9 mouse cellular contexts compared by ENCODE assay signal in genomic region chr1:63658016-63658415, GRCm38 (mm10). TPM values are rescaled to one million over a fixed set of nuclear protein-coding genes. Genes with fewer than 3 reads are reported as not detected.
DNase-seq lines count a peak whose midpoint lies in the region; ATAC-seq and TF ChIP-seq lines count a peak whose summit lies in the region.
"Had no signal": no experiment of that assay in that cellular context is flagged by ENCODE, and none has a peak within 500 bp of the region (broad histone marks: within the 10 kb centered on the region; RNA-seq: fewer than 3 reads in every experiment).

No protein-coding gene starts in this region.

- no peak for ATAC-seq in heart, embryonic 12.5 days (ENCODE audit: insufficient number of reproducible peaks, low FRiP score)
- peak; percentile 81 for ATAC-seq in megakaryocyte-erythroid progenitor cell, adult 5-6 weeks (replicated peaks; ENCODE audit: low FRiP score, low TSS enrichment, poor library complexity, severe bottlenecking)

- no peak for TF ChIP-seq POLR2A in spleen, adult 2 months (IDR thresholded peaks at IDR 0.05; ENCODE audit: low read depth, low read length)

- H3K9ac ChIP-seq in heart, embryonic 12.5 days: no peak overlapping the region

- no peaks in the 10 kb centered on the region for H3K4me1 ChIP-seq in heart, embryonic 12.5 days (replicated peaks)
- no peaks in the 10 kb centered on the region for H3K4me1 ChIP-seq in spleen, adult 2 months (ENCODE audit: control insufficient read depth, insufficient read depth, insufficient read length)
- H3K4me1 ChIP-seq: megakaryocyte, embryonic 14.5 days had no signal

- H3K4me2 ChIP-seq in heart, embryonic 12.5 days: no peak overlapping the region

- TF ChIP-seq CTCF in spleen, adult 2 months (IDR thresholded peaks at IDR 0.05; ENCODE audit: extremely low read depth, insufficient read depth, insufficient read length, insufficient replicate concordance): peak; percentile 34; the same call in 1 of the 2 replicates

- 15% methylated on average over 6 of the region's 6 CpGs for WGBS in heart, embryonic 12.5 days
- WGBS in spleen, adult 2 months: 11% methylated on average over 6 of the region's 6 CpGs

- peak; percentile 61 to 77 for DNase-seq in heart, postnatal 10 days
- DNase-seq in Muller cell, postnatal 12 days (ENCODE audit: inconsistent ontology term): peak; percentile 34
- DNase-seq in cerebellum, adult 8-10 months: peak; percentile 48
- peak; percentile 50 for DNase-seq in frontal cortex, postnatal 25 days (ENCODE audit: low spot score in 2 of 2)
- DNase-seq in layer of hippocampus, postnatal 10 days (ENCODE audit: low spot score in 2 of 2): peak; percentile 74 to 75
- peak; percentile 8 to 41 for DNase-seq in spleen, adult 2 months (ENCODE audit: low read depth in 1 of 2, low spot score in 2 of 2)

- no peak overlapping the region for H3K27ac ChIP-seq in heart, embryonic 12.5 days (ENCODE audit: poor library complexity, severe bottlenecking)
- no peak overlapping the region for H3K27ac ChIP-seq in spleen, adult 2 months (ENCODE audit: insufficient read depth, low read length)

- intact Hi-C loops in heart, postnatal 10 days (cut with DNase I): loop anchor here (2.0 to 5.0 kb wide), 4 partner anchors 791 to 1353 kb away; partner anchors contain the start of gene Mettl21a

- no peak overlapping the region for H3K4me3 ChIP-seq in heart, embryonic 12.5 days
- no peak overlapping the region for H3K4me3 ChIP-seq in spleen, adult 2 months (ENCODE audit: extremely low read depth, insufficient read depth, insufficient read length)
- H3K4me3 ChIP-seq: megakaryocyte, embryonic 14.5 days had no signal

- H3K36me3 ChIP-seq in heart, embryonic 12.5 days: no peaks in the 10 kb centered on the region
- no peaks in the 10 kb centered on the region for H3K36me3 ChIP-seq in spleen, adult 2 months (ENCODE audit: control insufficient read depth, insufficient read depth, low read length)

- no peaks in the 10 kb centered on the region for H3K9me3 ChIP-seq in heart, embryonic 12.5 days (replicated peaks)
- H3K9me3 ChIP-seq: megakaryocyte, embryonic 14.5 days had no signal

- peaks cover 5% of the 10 kb centered on the region; the same call in 1 of the 2 replicates for H3K27me3 ChIP-seq in heart, embryonic 12.5 days (replicated peaks)
- no peaks in the 10 kb centered on the region for H3K27me3 ChIP-seq in spleen, adult 2 months (ENCODE audit: control insufficient read depth, insufficient read depth, low read length)

RNA-seq across cellular contexts. Expression of gene Dytn, which starts 28.7 kb away (rescaled TPM):
- total RNA-seq in heart, postnatal 10 days (2021): not detected
- polyA plus RNA-seq in heart, embryonic 12.5 days (2016; fragmentation: Nextera tagmentation; extraction: Ambion mirVana): not detected in 2 replicates
- not detected for total RNA-seq in layer of hippocampus, postnatal 10 days (2021)
- not detected in 2 replicates for total RNA-seq in megakaryocyte-erythroid progenitor cell, adult 5-6 weeks (2014; fragmentation: Nextera tagmentation)
- total RNA-seq in megakaryocyte-erythroid progenitor cell, adult 5-6 weeks (2017): not detected in 2 replicates
- polyA plus RNA-seq in spleen, adult 2 months (2012; rRNA removed): not detected in 2 replicates

RNA-seq across cellular contexts. Expression of gene Gm39653, which starts 42.2 kb away (rescaled TPM):
- total RNA-seq in heart, postnatal 10 days (2021): not detected
- polyA plus RNA-seq in heart, embryonic 12.5 days (2016; fragmentation: Nextera tagmentation; extraction: Ambion mirVana): not detected in 2 replicates
- total RNA-seq in layer of hippocampus, postnatal 10 days (2021): not detected
- not detected in 2 replicates for total RNA-seq in megakaryocyte-erythroid progenitor cell, adult 5-6 weeks (2014; fragmentation: Nextera tagmentation)
- not detected in 2 replicates for total RNA-seq in megakaryocyte-erythroid progenitor cell, adult 5-6 weeks (2017)
- polyA plus RNA-seq in spleen, adult 2 months (2012; rRNA removed): not detected in 2 replicates

Comparison
In these comparisons a context has a peak if more than half of its experiments do, and no peak if none do; other contexts are left out.
1. DNase-seq: peak in every context shown above with its lines; median percentile 74 in layer of hippocampus, postnatal 10 days; 69 in heart, postnatal 10 days; 50 in frontal cortex, postnatal 25 days; 48 in cerebellum, adult 8-10 months; 34 in Muller cell, postnatal 12 days; 24 in spleen, adult 2 months.